Mouse (Mus musculus) gonadal fat pad, adult 2 months (tissue): ENCODE measurements around the gene Slc16a14. TPM values are rescaled to one million over a fixed set of nuclear protein-coding genes. Genes with fewer than 3 reads are reported as not detected.
"Not testable (repeated sequence)": the region's sequence is repeated elsewhere in the genome, so short reads cannot be mapped to it uniquely, and the experiment has no call there.

Experiments used
- DNase-seq: peaks from one replicate; pipeline ENCODE4 v3.0.0-alpha.2; 2012; ENCODE audit warnings: low read depth
- polyA plus RNA-seq: library from polyadenylated mRNA; depleted of rRNA; stranded (reverse); fragments of >200 nt; gene quantifications from 2 replicates; pipeline ENCODE4 v1.2.3, GENCODE M21; 2012; rRNA removed

The Slc16a14 gene
- polyA plus RNA-seq, result 0.38 and 0.57 TPM in 2 replicates

- DNase-seq, result no peak
Observed at GRCm38 (mm10) chr1:84934503-84935333, at the start of gene Slc16a14. Slc16a14 (minus strand) TSS chr1:84935134.

- DNase-seq, result not testable (repeated sequence)
Observed at GRCm38 (mm10) chr1:84961779-84962178, 26.8 kb upstream of the Slc16a14 start.

- not testable (repeated sequence) for DNase-seq
Observed at GRCm38 (mm10) chr1:84957713-84958112, 22.8 kb upstream of the Slc16a14 start.

GRCm38 (mm10) chr1:84956771-84957170, 21.8 kb upstream of the Slc16a14 start:
- DNase-seq, result not testable (repeated sequence)

- no peak for DNase-seq
Observed at GRCm38 (mm10) chr1:84952456-84953181, 17.7 kb upstream of the Slc16a14 start.

- DNase-seq, result no peak
Observed at GRCm38 (mm10) chr1:84951566-84951965, 16.6 kb upstream of the Slc16a14 start.

- no peak for DNase-seq
Observed at GRCm38 (mm10) chr1:84947390-84947789, 12.5 kb upstream of the Slc16a14 start.

GRCm38 (mm10) chr1:84945950-84946349, 11.0 kb upstream of the Slc16a14 start:
- no peak for DNase-seq

- DNase-seq, result no peak
Observed at GRCm38 (mm10) chr1:84943549-84943948, 8.6 kb upstream of the Slc16a14 start.

- DNase-seq, result no peak
Observed at GRCm38 (mm10) chr1:84942666-84943065, 7.7 kb upstream of the Slc16a14 start.

- no peak for DNase-seq
Observed at GRCm38 (mm10) chr1:84940322-84940721, 5.4 kb upstream of the Slc16a14 start.

- no peak for DNase-seq
Observed at GRCm38 (mm10) chr1:84939466-84939865, 4.5 kb upstream of the Slc16a14 start.

- DNase-seq, result no peak
Observed at GRCm38 (mm10) chr1:84936716-84937510, 2.0 kb upstream of the Slc16a14 start.

- no peak for DNase-seq
Observed at GRCm38 (mm10) chr1:84935668-84936067, 734 bp upstream of the Slc16a14 start.

- no peak for DNase-seq
Observed at GRCm38 (mm10) chr1:84934151-84934502, 807 bp downstream of the Slc16a14 start.

- no peak for DNase-seq
Observed at GRCm38 (mm10) chr1:84933472-84934150, 1.3 kb downstream of the Slc16a14 start.

- no peak for DNase-seq
Observed at GRCm38 (mm10) chr1:84925599-84925998, 9.3 kb downstream of the Slc16a14 start.

- DNase-seq, result no peak
Observed at GRCm38 (mm10) chr1:84924134-84924533, 10.8 kb downstream of the Slc16a14 start.

- no peak for DNase-seq
Observed at GRCm38 (mm10) chr1:84923432-84923831, 11.5 kb downstream of the Slc16a14 start.

- DNase-seq, result no peak
Observed at GRCm38 (mm10) chr1:84918865-84919264, 16.1 kb downstream of the Slc16a14 start.

GRCm38 (mm10) chr1:84915010-84915409, 19.9 kb downstream of the Slc16a14 start:
- no peak for DNase-seq

GRCm38 (mm10) chr1:84912571-84912970, 22.4 kb downstream of the Slc16a14 start:
- no peak for DNase-seq
